Mouse (Mus musculus) thymus, adult 2 months (tissue): Measurements from ENCODE around the gene Map3k20. TPM values are rescaled to one million over a fixed set of nuclear protein-coding genes. Genes with fewer than 3 reads are reported as not detected.

ENCODE experiments used
- DNase-seq: peaks from one replicate; pipeline ENCODE4 v3.0.0; 2021
- H3K27ac ChIP-seq: fragments of 200-500 bp; 2 replicates; pipeline ENCODE4 v1.5.1; 2012; ENCODE audit warnings: low read length, control low read depth; ENCODE audit not compliant: control insufficient read depth, insufficient read depth
- H3K27me3 ChIP-seq: fragments of 200-500 bp; 2 replicates; pipeline ENCODE4 v1.6.1; 2012; ENCODE audit warnings: mild to moderate bottlenecking, low read length, moderate library complexity, mixed read lengths; ENCODE audit not compliant: control insufficient read depth, insufficient read depth
- H3K36me3 ChIP-seq: fragments of 200-500 bp; 2 replicates; pipeline ENCODE4 v1.6.1; 2012; ENCODE audit warnings: mild to moderate bottlenecking, low read length, moderate library complexity; ENCODE audit not compliant: control insufficient read depth, insufficient read depth
- H3K4me1 ChIP-seq: fragments of 200-500 bp; replicated peaks from 2 replicates; pipeline ENCODE4 v1.6.1; 2012; ENCODE audit warnings: low read length; ENCODE audit not compliant: control insufficient read depth, insufficient read depth
- H3K4me3 ChIP-seq: fragments of 200-500 bp; 2 replicates; pipeline ENCODE4 v1.5.1; 2012; ENCODE audit warnings: mild to moderate bottlenecking, low read length, control low read depth, moderate library complexity; ENCODE audit not compliant: control insufficient read depth, insufficient read depth
- CTCF ChIP-seq: fragments of 200-500 bp; IDR thresholded peaks from 2 replicates; pipeline ENCODE4 v1.5.1; 2012; ENCODE audit warnings: mild to moderate bottlenecking, control low read depth, low read length, moderate library complexity, borderline replicate concordance; ENCODE audit not compliant: control insufficient read depth, poor library complexity, insufficient read depth; ENCODE audit errors: extremely low read depth
- POLR2A ChIP-seq: fragments of 200-500 bp; IDR thresholded peaks from 2 replicates; pipeline ENCODE4 v1.6.1; 2012; ENCODE audit warnings: mild to moderate bottlenecking, low read length, control low read depth, moderate library complexity; ENCODE audit not compliant: control insufficient read depth, poor library complexity, insufficient read depth; ENCODE audit errors: extremely low read depth
- WGBS: fragments of 180-500 bp; shearing (Covaris S2); methylation state at CpG from one replicate; pipeline ENCODE4 v1.1.7; 2018; 5-methylcytosine and 5-hydroxymethylcytosine counted together
- polyA plus RNA-seq: library from polyadenylated mRNA; depleted of rRNA; stranded (reverse); fragments of >200 nt; gene quantifications from 2 replicates; pipeline ENCODE4 v1.2.3, GENCODE M21; 2012

Map3k20 gene
- polyA plus RNA-seq, 1 experiment: 8.3 TPM

- no peak for TF ChIP-seq CTCF
- no peak overlapping the region for H3K4me3 ChIP-seq
- no peak overlapping the region for H3K27ac ChIP-seq
- 84% methylated on average over 7 of the region's 7 CpGs for WGBS
- no peaks in the 10 kb centered on the region for H3K36me3 ChIP-seq
- no peak for DNase-seq
- H3K27me3 ChIP-seq: no peaks in the 10 kb centered on the region
- peaks cover 8% of the 10 kb centered on the region for H3K4me1 ChIP-seq
Observed at GRCm38 (mm10) chr2:72365930-72366329, 80.5 kb downstream of the Map3k20 start.

- Histone ChIP-seq H3K36me3 (no peaks in the 10 kb centered on the region), H3K4me3 (no peak overlapping the region), H3K27me3 (no peaks in the 10 kb centered on the region), H3K4me1 (peaks cover 8% of the 10 kb centered on the region), H3K27ac (no peak overlapping the region)
- DNase-seq: no peak
- TF ChIP-seq POLR2A (no peak), CTCF (no peak)
- 64% methylated on average over 5 of the region's 5 CpGs for WGBS
Observed at GRCm38 (mm10) chr2:72366503-72366902, 81.1 kb downstream of the Map3k20 start.

- TF ChIP-seq POLR2A: no peak
- TF ChIP-seq CTCF: no peak
- peaks cover 17% of the 10 kb centered on the region for H3K4me1 ChIP-seq
- no peaks in the 10 kb centered on the region for H3K36me3 ChIP-seq
- no peak for DNase-seq
- H3K27me3 ChIP-seq: no peaks in the 10 kb centered on the region
- H3K27ac ChIP-seq: no peak overlapping the region
- WGBS: 98% methylated on average over 5 of the region's 5 CpGs
- H3K4me3 ChIP-seq: no peak overlapping the region
Observed at GRCm38 (mm10) chr2:72367850-72368249, 82.4 kb downstream of the Map3k20 start.

GRCm38 (mm10) chr2:72369140-72369600, 83.7 kb downstream of the Map3k20 start:
- Histone ChIP-seq H3K36me3 (no peaks in the 10 kb centered on the region), H3K27ac (no peak overlapping the region)
- WGBS: 5% methylated on average over 6 of the region's 6 CpGs

DNA sequence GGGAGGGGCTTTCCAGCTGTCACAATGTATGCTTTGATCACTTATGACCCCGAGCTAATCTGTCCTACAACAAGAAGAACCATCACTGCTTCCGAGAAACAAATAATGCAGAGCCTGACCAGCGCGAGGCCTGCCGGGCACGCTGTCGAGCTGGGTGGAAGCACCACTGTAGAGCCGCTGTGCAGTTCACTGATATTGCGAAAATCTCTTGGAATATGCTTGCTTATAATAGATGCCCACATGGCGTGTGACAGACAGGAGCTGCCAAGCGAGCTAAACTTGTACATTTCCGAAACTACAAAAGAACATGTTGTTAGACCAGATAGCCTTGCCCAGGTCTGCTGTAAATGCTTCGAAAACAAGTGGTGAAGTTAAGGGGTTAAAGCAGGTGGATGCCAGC, 86.7 kb downstream of the Map3k20 start:
- Histone ChIP-seq H3K4me3 (no peak overlapping the region), H3K4me1 (peaks cover 24% of the 10 kb centered on the region), H3K27me3 (no peaks in the 10 kb centered on the region), H3K27ac (no peak overlapping the region), H3K36me3 (no peaks in the 10 kb centered on the region)
- TF ChIP-seq POLR2A: no peak
- no peak for TF ChIP-seq CTCF
- 95% methylated on average over 13 of the region's 13 CpGs for WGBS
- DNase-seq: no peak

More at GRCm38 (mm10) chr2:72369140-72369600, 83.7 kb downstream of the Map3k20 start:
- no peak for TF ChIP-seq POLR2A
- TF ChIP-seq CTCF: no peak
- Histone ChIP-seq H3K27me3 (no peaks in the 10 kb centered on the region), H3K4me1 (peaks cover 17% of the 10 kb centered on the region), H3K4me3 (no peak overlapping the region)
- no peak for DNase-seq

DNA sequence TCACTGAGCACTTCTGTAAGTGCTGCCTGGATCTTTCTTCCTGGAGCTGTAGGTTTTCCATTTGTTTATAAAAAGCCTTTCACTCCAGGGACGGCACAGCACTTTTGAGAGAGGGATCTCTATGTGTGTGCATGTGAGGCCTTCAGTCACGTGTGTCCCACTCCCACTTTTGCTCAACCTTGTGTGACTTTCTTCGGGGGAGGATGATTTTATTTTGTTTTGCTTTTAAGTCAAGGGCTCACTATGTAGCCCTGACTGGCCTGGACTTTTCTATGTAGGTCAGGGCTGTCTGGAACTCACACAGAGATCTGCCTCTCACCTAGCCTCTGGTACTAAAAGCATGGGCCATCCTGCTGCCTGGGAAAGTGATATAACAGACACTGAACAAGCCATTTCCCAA, 88.6 kb downstream of the Map3k20 start:
- Histone ChIP-seq H3K27me3 (no peaks in the 10 kb centered on the region), H3K4me3 (no peak overlapping the region), H3K36me3 (no peaks in the 10 kb centered on the region), H3K27ac (no peak overlapping the region), H3K4me1 (peaks cover 23% of the 10 kb centered on the region)
- no peak for DNase-seq
- WGBS: 93% methylated on average over 3 of the region's 3 CpGs
- TF ChIP-seq POLR2A (no peak), CTCF (no peak)

GRCm38 (mm10) chr2:72375877-72376276, 90.4 kb downstream of the Map3k20 start:
- Histone ChIP-seq H3K4me3 (no peak overlapping the region), H3K36me3 (no peaks in the 10 kb centered on the region), H3K27ac (no peak overlapping the region), H3K27me3 (no peaks in the 10 kb centered on the region), H3K4me1 (peaks cover 16% of the 10 kb centered on the region)
- DNase-seq: no peak
- WGBS: 94% methylated on average over 3 of the region's 3 CpGs
- TF ChIP-seq POLR2A (no peak), CTCF (no peak)
